Mouse (Mus musculus): ENCODE results near the gene Frmd8. TPM values are rescaled to one million over a fixed set of nuclear protein-coding genes. Genes with fewer than 3 reads are reported as not detected.
"Not testable (repeated sequence)": the region's sequence is repeated elsewhere in the genome, so short reads cannot be mapped to it uniquely, and the experiment has no call there.

The Frmd8 gene
- total and polyA plus RNA-seq, 3 experiments, result 22.8 to 34.4 TPM; not detected in 1

- peak in 1 of 3 experiments; percentile 3; a peak in 2 of 6 replicates for TF ChIP-seq CTCF (IDR thresholded peaks at IDR 0.05 in 2 of 3, conservative IDR thresholded peaks at IDR 0.05 in 1 of 3; ENCODE audit: control insufficient read depth in 1 of 3, insufficient read depth in 1 of 3, low read depth in 2 of 3, low read length in 3 of 3, poor library complexity in 1 of 3, severe bottlenecking in 1 of 3)
- H3K9me3 ChIP-seq (replicated peaks; ENCODE audit: insufficient read depth, low read length); H3K4me3 ChIP-seq (ENCODE audit: control insufficient read depth in 1 of 2, insufficient read depth in 1 of 2, low read depth in 2 of 2, low read length in 2 of 2); H3K27me3 ChIP-seq (ENCODE audit: control insufficient read depth in 1 of 2, insufficient read depth in 2 of 2, low read length in 2 of 2); H3K27ac ChIP-seq (ENCODE audit: control insufficient read depth, low read depth, low read length); DNase-seq (ENCODE audit: low read depth, low spot score); H3K9ac ChIP-seq (ENCODE audit: control insufficient read depth, low read depth, low read length, poor library complexity, severe bottlenecking); H3K79me2 ChIP-seq (ENCODE audit: control insufficient read depth, insufficient read depth, low read length, poor library complexity): not testable (repeated sequence)
- peaks cover 0 to 12% of the 10 kb centered on the region in 2 experiments; a peak in 2 of 4 replicates for H3K36me3 ChIP-seq (ENCODE audit: control insufficient read depth in 1 of 2, insufficient read depth in 2 of 2, low read length in 2 of 2)
- peaks cover 2 to 22% of the 10 kb centered on the region in 2 experiments for H3K4me1 ChIP-seq (ENCODE audit: control insufficient read depth in 1 of 2, insufficient read depth in 2 of 2, low read length in 2 of 2)
Measured at GRCm38 (mm10) chr19:5814048-5814447, 61.0 kb downstream of the Frmd8 start.

- no peak overlapping the region for H3K27ac ChIP-seq (ENCODE audit: control insufficient read depth, low read depth, low read length)
- no peaks in the 10 kb centered on the region for H3K9me3 ChIP-seq (replicated peaks; ENCODE audit: insufficient read depth, low read length)
- no peak overlapping the region for H3K9ac ChIP-seq (ENCODE audit: control insufficient read depth, low read depth, low read length, poor library complexity, severe bottlenecking)
- DNase-seq (ENCODE audit: low read depth, low spot score), result no peak
- peaks cover 2% of the 10 kb centered on the region; the same call in 1 of the 2 replicates for H3K79me2 ChIP-seq (ENCODE audit: control insufficient read depth, insufficient read depth, low read length, poor library complexity)
- peaks cover 2 to 17% of the 10 kb centered on the region in 2 experiments for H3K4me1 ChIP-seq (ENCODE audit: control insufficient read depth in 1 of 2, insufficient read depth in 2 of 2, low read length in 2 of 2)
- TF ChIP-seq ZKSCAN1 (IDR thresholded peaks at IDR 0.05; ENCODE audit: low read depth, low read length), result no peak
- TF ChIP-seq USF1 (IDR thresholded peaks at IDR 0.05; ENCODE audit: low read depth, low read length), result no peak
- TF ChIP-seq GATA1 (IDR thresholded peaks at IDR 0.05; ENCODE audit: low read depth, low read length), result no peak
- no peak for TF ChIP-seq USF2 (IDR thresholded peaks at IDR 0.05; ENCODE audit: borderline replicate concordance in 1 of 2, insufficient read depth in 1 of 2, low read depth in 1 of 2, low read length in 2 of 2)
- TF ChIP-seq CHD1 (IDR thresholded peaks at IDR 0.05; ENCODE audit: low read depth, low read length), result no peak
- TF ChIP-seq TCF12 (IDR thresholded peaks at IDR 0.05; ENCODE audit: low read depth, low read length), result no peak
- no peak for TF ChIP-seq TAL1 (IDR thresholded peaks at IDR 0.05; ENCODE audit: low read length)
- TF ChIP-seq MAFK (IDR thresholded peaks at IDR 0.05; ENCODE audit: borderline replicate concordance, low read depth, low read length), result no peak
- TF ChIP-seq E2F4 (IDR thresholded peaks at IDR 0.05; ENCODE audit: borderline replicate concordance, low read depth, low read length), result no peak
- TF ChIP-seq SIN3A (IDR thresholded peaks at IDR 0.05; ENCODE audit: low read length), result no peak
- no peak for TF ChIP-seq CHD2 (IDR thresholded peaks at IDR 0.05; ENCODE audit: low read length)
- TF ChIP-seq MAX (IDR thresholded peaks at IDR 0.05; ENCODE audit: low read length), result no peak
- TF ChIP-seq MYC (IDR thresholded peaks at IDR 0.05; ENCODE audit: low read depth, low read length), result no peak
- TF ChIP-seq POLR2A (IDR thresholded peaks at IDR 0.05; ENCODE audit: control insufficient read depth in 1 of 2, insufficient read depth in 1 of 2, low read depth in 1 of 2, low read length in 2 of 2, poor library complexity in 1 of 2), result no peak
- no peak for TF ChIP-seq SMC3 (IDR thresholded peaks at IDR 0.05; ENCODE audit: low read depth, low read length)
- TF ChIP-seq NELFE (IDR thresholded peaks at IDR 0.05; ENCODE audit: low read depth, low read length), result no peak
- no peak for TF ChIP-seq POLR2AphosphoS2 (IDR thresholded peaks at IDR 0.05; ENCODE audit: low read length)
- TF ChIP-seq ZNF384 (IDR thresholded peaks at IDR 0.05; ENCODE audit: low read depth, low read length), result no peak
- no peaks in the 10 kb centered on the region for H3K27me3 ChIP-seq (ENCODE audit: control insufficient read depth in 1 of 2, insufficient read depth in 2 of 2, low read length in 2 of 2)
- no peak overlapping the region for H3K4me3 ChIP-seq (ENCODE audit: control insufficient read depth in 1 of 2, insufficient read depth in 1 of 2, low read depth in 2 of 2, low read length in 2 of 2)
- peaks cover 0 to 10% of the 10 kb centered on the region in 2 experiments; a peak in 2 of 4 replicates for H3K36me3 ChIP-seq (ENCODE audit: control insufficient read depth in 1 of 2, insufficient read depth in 2 of 2, low read length in 2 of 2)
Measured at GRCm38 (mm10) chr19:5813567-5813966, 61.5 kb downstream of the Frmd8 start.
